Mouse (Mus musculus) gastrocnemius, postnatal 10 days (tissue): ENCODE data around the gene Adgrl1. TPM values are rescaled to one million over a fixed set of nuclear protein-coding genes. Genes with fewer than 3 reads are reported as not detected.

ENCODE experiments used
- microRNA-seq, 2 experiments: library from miRNA; unstranded; fragments of <30 nt; microRNA quantifications; one replicate each; pipeline ENCODE4 v1.2.0; 2021
- total RNA-seq, 2 experiments: library from RNA; stranded (reverse); gene quantifications; 2 replicates each; pipeline ENCODE4 v1.2.3; 2021

Adgrl1 gene
- total RNA-seq, 2 experiments from 2014 or later = 19.6 to 25.2 TPM

Small RNA genes lying within 50 kb of the gene (microRNA-seq; reads per million reads assigned to microRNA genes)
- gene Gm44330 (0 reads per million in 2 experiments), gene Gm44450 (0 reads per million in 2 experiments)

Other genes with a start within 250 kb of the Adgrl1 start
- gene Gipc1, start 247.4 kb upstream of the Adgrl1 start, total RNA-seq = 10 to 100 TPM; 28.0 to 34.5 TPM
- gene Ptger1, start 233.4 kb upstream of the Adgrl1 start, total RNA-seq = under 1 TPM; 0.14 to 0.38 TPM
- gene Pkn1, start 200.9 kb upstream of the Adgrl1 start, total RNA-seq = 10 to 100 TPM; 53.4 to 54.7 TPM
- gene Ddx39, start 184.9 kb upstream of the Adgrl1 start, total RNA-seq = 10 to 100 TPM; 19.4 to 20.6 TPM
- 10 to 100 TPM; 40.6 to 59.8 TPM for gene Adgre5, start 158.8 kb upstream of the Adgrl1 start, total RNA-seq
- gene Gm10644, start 55.1 kb downstream of the Adgrl1 start, total RNA-seq = under 1 TPM in 1 of 2 experiments, not detected in 1; 0.32 TPM
- 1 to 10 TPM; 6.5 to 7.3 TPM for gene Asf1b, start 55.4 kb downstream of the Adgrl1 start, total RNA-seq
- gene Prkaca, start 72.9 kb downstream of the Adgrl1 start, total RNA-seq = 100 to 1,000 TPM; 490 to 518 TPM
- 10 to 100 TPM; 24.8 to 30.3 TPM for gene Samd1, start 97.6 kb downstream of the Adgrl1 start, total RNA-seq
- under 1 TPM in 1 of 2 experiments, not detected in 1; 0.47 TPM for gene 1700067K01Rik, start 101.4 kb downstream of the Adgrl1 start, total RNA-seq
- 1 to 10 TPM; 1.7 to 2.0 TPM for gene 2210011C24Rik, start 112.1 kb downstream of the Adgrl1 start, total RNA-seq
- 1 to 10 TPM in 1 of 2 experiments, under 1 TPM in 1; 0.99 to 1.1 TPM for gene Palm3, start 121.4 kb downstream of the Adgrl1 start, total RNA-seq
- under 1 TPM; 0.84 to 0.87 TPM for gene Il27ra, start 142.5 kb downstream of the Adgrl1 start, total RNA-seq
- not detected for gene Rln3, start 144.9 kb downstream of the Adgrl1 start, total RNA-seq
- gene Gm10643, start 165.0 kb downstream of the Adgrl1 start, total RNA-seq = 1 to 10 TPM; 1.6 to 1.9 TPM
- 1 to 10 TPM; 5.2 to 8.2 TPM for gene Rfx1, start 166.7 kb downstream of the Adgrl1 start, total RNA-seq
- gene Dcaf15, start 204.7 kb downstream of the Adgrl1 start, total RNA-seq = 10 to 100 TPM in 1 of 2 experiments, 1 to 10 TPM in 1; 9.5 to 11.2 TPM
- gene Podnl1, start 225.9 kb downstream of the Adgrl1 start, total RNA-seq = 1 to 10 TPM in 1 of 2 experiments, under 1 TPM in 1; 0.14 to 2.4 TPM
- gene Cc2d1a, start 247.8 kb downstream of the Adgrl1 start, total RNA-seq = 10 to 100 TPM; 12.5 to 13.9 TPM
- gene 4930432K21Rik, start 247.9 kb downstream of the Adgrl1 start, total RNA-seq = under 1 TPM; 0.32 to 0.54 TPM